Mouse (Mus musculus) kidney, postnatal 14 days (tissue): ENCODE data around the gene Gm7029.
"Not testable (repeated sequence)": the region's sequence is repeated elsewhere in the genome, so short reads cannot be mapped to it uniquely, and the experiment has no call there.

Experiments used
- DNase-seq: peaks from one replicate; pipeline ENCODE4 v3.0.0; 2022; ENCODE audit warnings: mixed read lengths

The Gm7029 gene

DNA sequence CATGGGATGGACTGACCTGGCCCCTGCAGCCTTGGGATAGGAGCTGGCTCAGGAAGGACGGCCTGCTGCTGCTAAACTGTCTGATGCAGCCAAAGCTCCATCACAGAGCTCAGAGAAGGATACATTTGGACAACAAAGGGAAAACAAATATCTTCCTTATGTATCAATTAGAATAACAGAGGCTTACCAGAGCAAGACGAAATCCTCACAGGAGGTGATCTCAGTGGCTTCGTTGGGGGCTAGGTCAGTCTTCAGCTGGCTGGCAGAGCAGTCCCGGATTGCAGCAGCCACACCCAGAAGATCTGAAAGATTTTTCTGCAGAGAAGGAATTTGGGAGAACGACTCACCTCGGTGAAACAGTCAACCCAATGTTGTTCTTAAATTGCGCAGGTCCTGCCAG is 18.8 kb downstream of the Gm7029 start:
- no peak for DNase-seq

DNA sequence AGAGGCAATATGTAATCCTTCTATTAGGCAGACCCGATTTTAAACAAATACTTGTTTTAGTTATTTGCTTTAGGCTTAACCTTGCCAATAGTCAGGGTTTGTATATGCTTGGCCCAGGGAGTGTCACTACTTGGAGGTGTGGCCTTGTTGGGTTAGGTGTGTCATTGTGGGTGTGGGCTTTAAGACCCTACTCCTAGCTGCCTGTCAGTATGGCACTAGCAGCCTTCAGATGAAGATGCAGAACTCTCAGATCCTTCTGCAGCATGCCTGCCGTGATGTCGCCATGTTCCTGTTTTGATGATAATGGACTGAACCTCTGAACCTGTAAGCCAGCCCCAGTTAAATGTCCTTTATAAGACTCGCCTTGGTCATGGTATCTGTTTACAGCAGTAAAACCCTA is 19.4 kb downstream of the Gm7029 start:
- DNase-seq, result not testable (repeated sequence)

DNA sequence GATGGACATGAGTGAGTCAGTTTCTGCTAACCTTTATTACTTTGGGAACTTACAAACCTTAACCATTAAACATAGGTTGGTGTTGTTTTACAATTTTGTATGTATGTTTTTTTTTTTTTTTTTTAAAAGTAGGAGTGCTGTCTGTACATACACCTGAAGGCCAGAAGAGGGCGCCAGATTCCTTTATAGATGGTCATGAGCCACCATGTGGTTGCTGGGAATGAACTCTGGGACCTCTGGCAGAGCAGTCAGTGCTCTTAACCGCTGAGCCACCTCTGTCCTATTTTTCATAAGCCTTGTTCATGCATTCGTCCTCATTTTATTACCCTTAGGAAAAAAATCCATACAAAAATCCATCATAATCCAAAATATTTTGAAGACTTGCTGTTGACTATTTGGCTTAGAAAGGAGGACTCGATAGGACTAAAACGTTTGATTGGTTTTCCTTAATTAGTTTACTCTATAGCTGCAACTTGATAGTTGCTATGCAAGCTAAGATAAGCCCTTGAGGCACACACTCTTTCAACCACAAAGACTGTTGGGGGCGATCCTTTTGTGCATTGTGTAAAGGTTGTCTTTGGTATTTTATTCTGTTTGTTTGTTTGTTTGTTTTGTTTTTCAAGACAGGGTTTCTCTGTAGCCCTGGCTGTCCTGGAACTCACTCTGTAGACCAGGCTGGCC is 23.6 kb downstream of the Gm7029 start:
- DNase-seq, result no peak

DNA sequence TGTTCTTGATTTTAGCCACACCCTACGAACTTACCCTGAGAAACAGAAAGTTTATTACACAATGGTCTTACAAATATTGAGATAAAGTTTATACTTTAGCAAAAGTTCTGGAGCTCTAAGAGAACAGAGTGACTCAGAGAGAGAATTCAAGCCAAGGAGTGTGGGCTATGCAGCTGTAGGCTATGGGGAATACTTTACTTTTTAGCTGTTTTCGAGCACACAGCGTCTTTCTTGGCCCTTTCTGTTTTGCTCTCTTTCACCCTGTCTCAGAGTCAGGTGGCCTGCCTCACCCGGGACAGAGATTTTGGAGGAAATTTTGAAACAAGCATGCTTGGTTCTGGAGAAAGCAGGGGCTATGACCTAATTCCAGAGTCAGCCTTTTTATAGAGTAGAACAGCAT is 24.6 kb downstream of the Gm7029 start:
- DNase-seq, result not testable (repeated sequence)

DNA sequence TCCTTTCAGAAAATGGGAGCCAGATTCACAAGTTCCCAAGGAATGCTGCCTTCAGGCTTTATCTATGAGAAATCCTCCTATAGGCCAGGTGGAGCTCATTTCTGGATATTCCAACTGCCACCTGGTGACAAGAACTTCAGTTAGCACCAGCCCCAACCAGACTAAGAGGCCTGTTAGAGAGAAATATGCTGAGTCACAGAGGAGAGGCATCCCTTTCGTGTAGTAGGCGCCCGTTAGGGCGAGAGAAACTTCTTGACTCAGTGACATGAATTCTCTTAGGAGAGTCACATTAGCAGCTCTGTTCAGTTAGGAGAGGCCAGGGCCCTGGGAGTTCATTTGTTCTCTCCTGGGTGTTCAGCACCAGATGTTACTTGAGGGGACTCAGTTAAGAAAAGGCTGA is 26.0 kb downstream of the Gm7029 start:
- DNase-seq, result no peak

DNA sequence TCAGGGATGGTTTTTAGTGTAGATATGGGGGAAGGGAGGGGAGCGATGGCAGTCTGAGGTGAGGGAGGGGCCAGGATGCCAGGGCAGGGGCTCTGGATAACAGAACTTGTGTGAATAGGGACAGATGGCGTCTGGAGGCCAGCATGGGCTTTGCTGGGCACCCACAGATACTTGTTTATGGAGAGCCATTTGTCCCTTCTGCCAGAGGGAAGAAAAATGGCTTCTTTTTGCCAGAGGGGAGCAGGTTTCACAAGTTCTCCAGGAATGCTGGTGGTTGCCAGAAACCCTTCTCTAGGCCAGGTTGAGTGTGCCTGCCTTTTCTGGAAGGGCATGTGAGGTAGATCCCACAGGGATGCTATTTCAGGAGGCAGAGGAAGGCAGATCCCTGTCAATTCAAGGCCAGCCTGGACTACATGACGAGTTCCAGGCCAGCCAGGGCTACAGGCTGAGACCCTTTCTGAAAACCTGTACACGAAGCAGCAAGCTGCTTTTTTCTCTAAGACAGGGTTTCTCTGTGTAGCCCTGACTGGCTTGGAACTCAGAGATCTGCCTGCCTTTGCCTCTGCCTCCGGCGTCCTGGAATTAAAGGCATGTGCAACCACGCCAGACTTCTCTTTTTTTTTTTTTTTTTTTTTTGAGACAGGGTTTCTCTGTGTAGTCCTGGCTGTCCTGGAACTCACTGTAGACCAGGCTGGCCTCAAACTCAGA is 26.8 kb downstream of the Gm7029 start:
- DNase-seq, result no peak

DNA sequence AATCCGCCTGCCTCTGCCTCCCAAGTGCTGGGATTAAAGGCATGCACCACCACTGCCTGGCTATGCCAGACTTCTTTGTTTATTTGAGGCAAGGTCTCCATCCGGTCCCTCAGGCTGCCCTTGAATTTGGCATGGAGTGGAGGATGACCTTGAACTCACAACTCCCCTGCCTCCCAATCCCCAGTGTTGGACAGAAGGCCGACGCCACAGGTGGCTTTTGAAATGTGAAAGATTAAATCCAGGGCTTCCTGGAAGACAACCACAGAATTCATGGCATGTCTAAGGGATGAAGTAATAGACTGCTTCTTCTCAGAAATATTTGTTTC is 27.3 kb downstream of the Gm7029 start:
- no peak for DNase-seq

DNA sequence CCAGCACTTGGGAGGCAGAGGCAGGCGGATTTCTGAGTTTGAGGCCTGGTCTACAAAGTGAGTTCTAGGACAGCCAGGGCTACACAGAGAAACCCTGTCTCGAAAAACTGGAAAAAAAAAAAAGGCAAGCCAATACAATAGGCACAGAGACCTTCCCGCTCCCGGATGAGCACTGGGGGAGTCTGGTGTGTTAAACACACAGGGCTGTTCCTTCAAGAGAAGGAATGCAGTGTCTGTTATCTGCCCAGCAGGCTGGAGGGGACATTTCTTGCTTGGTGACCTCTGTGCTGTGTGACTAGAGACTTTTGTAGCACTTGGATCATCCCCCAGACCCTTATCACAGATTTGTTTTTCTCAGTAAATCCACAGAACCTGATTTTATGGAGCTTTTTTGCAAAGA is 28.0 kb downstream of the Gm7029 start:
- DNase-seq, result no peak

DNA sequence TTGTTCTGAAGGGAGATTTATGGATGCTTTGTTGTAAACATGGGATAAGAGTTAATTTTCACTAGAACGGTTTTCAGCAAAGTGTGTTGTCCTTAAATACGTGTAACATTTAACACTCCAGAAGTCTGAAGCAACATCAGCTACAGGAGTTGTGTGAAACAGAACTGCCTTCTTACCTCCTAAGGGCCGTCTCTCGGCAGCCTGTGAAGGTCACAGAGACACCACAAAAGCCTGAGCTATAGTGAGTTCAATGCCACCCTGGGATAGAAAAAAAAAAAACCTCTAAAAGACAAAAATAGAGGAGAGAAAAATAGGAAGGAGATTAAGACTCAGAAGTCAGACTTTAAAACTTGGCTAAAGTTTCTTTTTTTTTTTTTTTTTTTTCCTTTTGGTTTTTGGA is 28.4 kb downstream of the Gm7029 start:
- no peak for DNase-seq

DNA sequence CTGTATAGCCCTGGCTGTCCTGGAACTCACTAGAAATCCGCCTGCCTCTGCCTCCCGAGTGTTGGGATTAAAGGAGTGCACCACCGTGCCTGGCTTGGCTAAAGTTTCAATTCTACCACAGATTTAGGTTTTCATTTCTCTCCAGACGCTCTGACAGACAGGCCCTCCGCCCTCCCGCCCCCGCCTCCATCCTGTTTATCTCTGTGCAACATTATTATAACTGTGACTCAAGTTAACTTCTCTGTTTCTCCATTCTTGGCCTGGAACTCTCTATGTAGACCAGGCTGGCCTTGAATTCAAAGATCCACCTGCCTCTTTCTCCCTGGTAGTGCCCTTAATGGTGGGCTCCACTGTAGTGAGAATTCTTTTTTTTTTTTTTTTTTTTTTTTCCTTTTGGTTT is 28.9 kb downstream of the Gm7029 start:
- no peak for DNase-seq

DNA sequence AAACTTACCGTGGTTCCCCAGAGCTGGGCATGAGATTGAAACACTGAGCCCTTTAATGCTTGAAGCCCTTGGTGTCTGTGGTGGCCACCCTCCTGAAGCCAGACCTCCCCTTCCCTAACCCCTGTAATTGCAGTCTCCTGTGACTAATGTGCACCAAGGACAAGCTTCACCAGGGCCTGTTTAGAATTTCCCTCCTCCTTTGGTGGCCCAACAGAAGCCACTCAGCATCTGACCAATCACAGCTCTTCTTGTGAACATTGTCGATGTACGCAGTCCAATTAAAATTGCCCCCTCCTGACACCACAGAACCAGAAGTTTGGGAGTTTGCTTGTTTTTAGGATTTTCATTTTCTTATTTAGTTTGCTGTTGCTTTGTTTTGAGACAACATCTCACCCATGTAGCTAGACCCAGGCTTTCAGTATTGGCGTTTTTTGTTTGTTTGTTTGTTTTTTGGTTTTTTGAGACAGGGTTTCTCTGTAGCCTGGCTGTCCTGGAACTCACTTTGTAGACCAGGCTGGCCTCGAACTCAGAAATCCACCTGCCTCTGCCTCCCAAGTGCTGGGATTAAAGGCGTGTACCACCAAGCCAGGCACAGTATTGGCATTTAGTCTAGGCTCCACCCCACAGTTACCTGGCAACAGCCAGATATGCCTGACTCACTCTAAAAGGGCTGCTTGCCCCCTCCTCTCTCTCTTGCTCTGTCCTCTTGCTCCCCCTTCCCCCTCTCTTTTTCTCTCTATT is 30.4 kb downstream of the Gm7029 start:
- not testable (repeated sequence) for DNase-seq

DNA sequence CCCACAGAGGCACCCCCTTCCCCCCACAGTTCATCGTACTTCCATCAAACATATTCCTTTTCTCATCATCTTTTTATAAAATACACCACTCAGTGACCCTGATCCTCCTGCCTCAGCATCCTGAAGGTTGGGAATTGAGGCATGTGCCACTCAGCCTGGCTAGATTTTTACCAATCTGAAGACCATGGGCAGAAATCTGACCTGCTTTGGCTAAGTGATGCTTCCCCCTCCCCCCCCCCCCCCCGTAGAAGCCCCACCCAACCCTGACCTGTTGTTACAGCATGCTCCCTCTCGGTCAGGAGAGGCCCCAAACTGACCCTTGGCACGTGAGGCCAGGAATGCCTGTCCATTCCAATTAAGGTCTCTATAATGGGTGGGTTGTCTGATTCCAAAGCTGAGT is 31.2 kb downstream of the Gm7029 start, which contains the start of gene Platr17:
Platr17 (plus strand) TSS at position 301 of the 400 bp plus-strand sequence.
- DNase-seq, result not testable (repeated sequence)

DNA sequence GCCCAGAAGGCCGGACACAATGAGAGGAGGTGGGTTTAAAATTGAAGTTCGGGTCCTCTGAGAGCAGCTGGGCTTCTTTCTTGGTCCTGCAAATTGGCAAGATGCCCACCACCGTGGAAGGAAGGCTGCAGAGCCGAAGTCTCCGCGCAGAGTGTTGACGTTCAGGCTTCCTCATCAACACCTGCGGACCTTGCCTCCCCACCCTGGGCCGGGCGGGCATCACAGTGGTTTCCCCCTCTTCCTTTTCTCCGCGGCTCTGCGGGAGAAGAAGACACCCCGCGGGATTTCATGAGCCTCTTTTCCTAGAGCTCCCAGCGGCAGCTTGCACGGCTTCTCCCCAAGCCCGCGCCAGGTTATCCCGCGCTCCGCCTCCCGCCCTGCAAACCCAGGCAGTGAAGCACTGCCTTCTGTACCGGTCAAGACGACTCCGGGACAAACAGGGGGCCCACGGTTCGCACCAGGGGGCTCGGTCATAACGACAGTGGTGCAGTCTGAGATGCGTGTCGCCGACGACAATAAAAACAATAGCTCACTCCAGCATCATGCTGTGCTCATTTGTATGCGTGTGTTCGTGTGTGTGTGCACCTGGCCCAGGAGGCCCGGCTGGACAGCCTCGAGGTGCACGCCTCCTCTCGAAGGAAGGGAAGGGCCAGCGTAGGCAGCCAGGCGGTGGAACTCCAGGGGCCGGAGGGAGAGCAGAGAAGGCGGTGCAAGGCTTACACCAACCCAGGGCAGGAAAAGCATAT is 34.9 kb downstream of the Gm7029 start:
- peak; percentile 61 for DNase-seq

DNA sequence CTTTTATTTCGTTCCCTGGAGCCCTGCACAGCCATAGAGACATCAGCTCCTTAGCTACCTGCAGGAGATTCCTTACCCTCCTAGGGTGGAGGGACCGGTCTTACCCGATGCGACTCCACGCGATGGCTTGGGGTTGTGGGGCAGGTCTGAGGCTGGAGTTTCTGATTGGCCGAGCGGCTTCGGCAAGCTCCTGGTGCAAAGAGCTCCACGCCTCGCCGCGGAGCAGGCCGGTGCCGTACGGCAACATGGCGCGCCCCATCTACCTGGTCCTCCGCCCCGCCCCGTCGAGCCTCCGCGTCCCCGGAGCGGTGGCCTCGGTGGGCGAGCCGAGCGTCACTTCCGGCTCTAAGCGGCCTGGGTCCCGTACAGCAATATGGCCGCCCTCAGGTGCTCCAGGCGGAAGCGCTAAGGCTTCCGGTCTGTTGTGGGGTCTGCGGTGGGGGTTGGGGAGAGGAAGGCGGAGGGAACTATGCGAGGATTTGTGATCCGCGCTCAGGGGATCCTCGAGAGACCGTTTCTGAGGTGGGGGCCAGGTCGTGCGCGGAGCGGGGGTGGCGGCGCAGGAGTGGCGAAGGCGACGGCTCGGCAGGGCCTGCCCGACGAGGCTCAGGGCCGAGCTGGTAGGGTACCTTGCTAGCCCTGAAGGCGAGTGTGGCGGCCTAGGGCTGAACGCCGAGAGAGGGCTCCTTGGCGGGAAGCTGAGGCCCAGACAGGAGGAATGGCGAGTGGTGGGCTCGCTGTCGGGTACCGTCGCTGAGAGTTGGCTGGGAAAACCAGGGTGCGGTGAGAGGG is 35.6 kb downstream of the Gm7029 start, which contains the start of gene Daxx:
Daxx (plus strand) TSS at position 338 of the 792 bp plus-strand sequence.
- peak; percentile 100 for DNase-seq

DNA sequence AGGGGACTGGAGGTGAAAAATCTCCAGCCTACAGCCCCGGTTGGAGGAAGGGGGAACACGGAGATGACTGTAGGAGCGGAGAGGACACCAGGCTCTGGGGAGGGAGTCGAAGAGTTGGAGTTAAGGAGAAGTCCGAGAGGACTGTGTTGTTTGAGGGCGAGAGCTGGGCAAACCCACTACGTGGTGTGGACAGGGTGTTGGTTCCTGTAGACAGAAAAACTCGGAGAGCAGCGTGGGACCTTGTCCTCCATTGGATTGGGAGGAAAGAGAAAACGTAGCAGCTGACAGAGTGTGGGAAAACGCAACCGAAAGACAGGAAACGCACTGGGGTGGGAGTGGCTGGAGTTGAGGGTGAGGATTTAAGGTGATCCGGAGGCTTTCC is 36.2 kb downstream of the Gm7029 start:
- peak; percentile 57 for DNase-seq

DNA sequence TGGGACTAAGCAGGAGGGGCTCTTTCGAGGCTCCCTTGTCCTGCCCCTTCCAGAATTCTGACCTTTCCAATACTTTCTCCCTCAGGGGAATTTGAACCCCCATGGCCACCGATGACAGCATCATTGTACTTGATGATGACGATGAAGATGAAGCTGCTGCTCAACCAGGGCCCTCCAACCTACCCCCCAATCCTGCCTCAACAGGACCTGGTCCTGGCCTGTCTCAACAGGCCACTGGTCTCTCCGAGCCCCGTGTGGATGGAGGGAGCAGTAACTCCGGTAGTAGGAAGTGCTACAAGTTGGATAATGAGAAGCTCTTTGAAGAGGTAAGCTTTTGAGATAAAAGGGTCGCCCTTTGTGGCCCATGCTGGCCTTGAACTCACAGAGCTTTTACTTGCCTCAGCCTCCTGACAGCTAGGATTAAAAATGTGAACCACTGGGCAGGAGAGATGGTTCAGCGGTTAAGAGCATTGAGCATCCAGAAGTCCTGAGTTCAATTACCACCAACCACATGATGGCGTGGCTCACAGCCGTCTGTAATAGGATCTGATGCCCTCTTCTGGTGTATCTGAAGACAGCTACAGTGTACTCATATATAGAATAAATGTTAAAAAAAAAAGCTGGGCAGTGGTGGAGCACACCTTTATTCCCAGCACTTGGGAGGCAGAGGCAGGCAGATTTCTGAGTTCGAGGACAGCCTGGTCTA is 36.9 kb downstream of the Gm7029 start:
- DNase-seq, result no peak

DNA sequence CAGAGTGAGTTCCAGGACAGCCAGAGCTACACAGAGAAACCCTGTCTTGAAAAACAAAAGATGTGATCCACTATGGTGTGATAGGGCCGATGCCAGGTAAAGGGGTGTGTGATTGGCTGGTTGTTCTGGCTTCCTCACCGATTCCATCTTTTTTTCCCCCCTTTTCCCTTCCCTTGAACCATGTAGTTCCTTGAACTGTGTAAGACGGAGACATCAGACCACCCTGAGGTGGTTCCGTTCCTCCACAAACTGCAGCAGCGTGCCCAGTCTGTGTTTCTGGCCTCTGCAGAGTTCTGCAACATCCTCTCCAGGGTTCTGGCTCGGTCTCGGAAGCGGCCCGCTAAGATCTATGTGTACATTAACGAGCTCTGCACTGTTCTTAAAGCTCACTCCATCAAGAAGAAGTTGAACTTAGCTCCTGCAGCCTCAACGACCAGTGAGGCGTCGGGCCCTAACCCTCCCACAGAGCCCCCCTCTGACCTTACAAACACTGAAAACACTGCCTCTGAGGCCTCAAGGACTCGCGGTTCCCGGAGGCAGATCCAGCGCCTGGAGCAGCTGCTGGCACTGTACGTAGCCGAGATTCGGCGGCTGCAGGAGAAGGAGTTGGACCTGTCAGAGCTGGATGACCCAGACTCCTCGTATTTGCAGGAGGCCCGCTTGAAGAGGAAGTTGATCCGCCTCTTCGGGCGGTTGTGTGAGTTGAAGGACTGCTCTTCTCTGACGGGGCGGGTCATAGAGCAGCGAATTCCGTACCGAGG is 37.6 kb downstream of the Gm7029 start:
- DNase-seq, result no peak

DNA sequence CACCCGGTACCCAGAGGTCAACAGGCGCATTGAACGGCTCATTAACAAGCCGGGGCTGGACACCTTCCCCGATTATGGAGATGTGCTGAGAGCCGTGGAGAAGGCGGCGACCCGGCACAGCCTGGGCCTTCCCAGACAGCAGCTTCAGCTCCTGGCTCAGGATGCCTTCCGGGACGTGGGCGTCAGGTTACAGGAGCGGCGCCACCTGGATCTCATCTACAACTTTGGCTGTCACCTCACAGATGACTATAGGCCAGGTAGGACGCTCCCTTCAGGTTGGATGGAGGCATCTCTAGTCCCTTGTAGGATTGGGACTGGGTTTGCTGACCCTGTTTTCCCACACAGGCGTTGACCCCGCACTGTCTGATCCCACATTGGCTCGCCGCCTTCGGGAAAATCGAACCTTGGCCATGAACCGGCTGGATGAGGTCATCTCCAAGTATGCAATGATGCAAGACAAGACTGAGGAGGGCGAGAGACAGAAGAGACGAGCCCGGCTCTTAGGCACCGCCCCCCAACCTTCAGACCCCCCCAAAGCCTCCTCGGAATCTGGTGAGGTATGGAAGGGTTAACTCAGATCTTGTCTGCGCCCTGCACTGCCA is 38.3 kb downstream of the Gm7029 start:
- DNase-seq, result no peak

DNA sequence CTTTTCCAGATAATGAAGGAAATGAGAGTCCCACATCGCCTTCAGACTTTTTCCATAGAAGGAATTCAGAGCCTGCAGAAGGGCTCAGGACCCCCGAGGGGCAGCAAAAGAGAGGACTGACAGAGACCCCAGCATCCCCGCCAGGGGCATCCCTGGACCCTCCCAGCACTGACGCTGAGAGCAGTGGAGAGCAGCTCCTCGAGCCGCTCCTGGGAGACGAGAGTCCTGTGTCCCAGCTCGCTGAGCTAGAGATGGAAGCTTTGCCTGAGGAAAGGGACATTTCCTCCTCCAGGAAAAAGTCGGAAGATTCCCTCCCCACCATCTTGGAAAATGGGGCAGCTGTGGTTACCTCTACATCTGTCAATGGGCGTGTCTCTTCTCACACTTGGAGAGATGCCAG is 39.6 kb downstream of the Gm7029 start:
- no peak for DNase-seq

DNA sequence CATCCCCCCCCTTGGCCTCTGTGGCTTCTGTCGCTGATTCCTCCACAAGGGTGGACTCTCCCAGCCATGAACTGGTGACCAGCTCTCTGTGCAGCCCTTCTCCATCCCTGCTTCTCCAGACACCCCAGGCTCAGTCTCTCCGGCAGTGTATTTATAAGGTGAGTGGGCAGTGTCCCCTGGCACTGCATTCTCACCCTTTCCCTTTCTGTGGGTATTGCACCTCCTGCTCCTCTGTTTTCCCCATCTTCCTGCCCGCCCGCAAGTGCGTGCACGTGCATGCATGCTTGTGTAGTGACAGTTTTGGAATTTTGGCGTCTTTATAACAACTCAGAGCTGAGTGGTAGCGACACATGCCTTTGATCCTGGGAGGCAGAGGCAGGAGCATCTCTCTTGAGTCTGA is 40.3 kb downstream of the Gm7029 start:
- DNase-seq, result no peak
